Mouse (Mus musculus): ENCODE measurements around the gene Ly6g6e. TPM values are rescaled to one million over a fixed set of nuclear protein-coding genes. Genes with fewer than 3 reads are reported as not detected.
"Not testable (repeated sequence)": the region's sequence is repeated elsewhere in the genome, so short reads cannot be mapped to it uniquely, and the experiment has no call there.

Ly6g6e gene
- total RNA-seq (2021) = 1 to 10 TPM; 2.4 to 2.9 TPM
- long read RNA-seq, experiment 1, partial matches to known transcripts = 0 of 2 reads
- long read RNA-seq, experiment 1, other reads (novel, unspliced or antisense) = 0 of 2 reads
- long read RNA-seq, experiment 2, partial matches to known transcripts = 0 of 1 reads
- long read RNA-seq, experiment 2, other reads (novel, unspliced or antisense) = 1 of 1 reads

DNA sequence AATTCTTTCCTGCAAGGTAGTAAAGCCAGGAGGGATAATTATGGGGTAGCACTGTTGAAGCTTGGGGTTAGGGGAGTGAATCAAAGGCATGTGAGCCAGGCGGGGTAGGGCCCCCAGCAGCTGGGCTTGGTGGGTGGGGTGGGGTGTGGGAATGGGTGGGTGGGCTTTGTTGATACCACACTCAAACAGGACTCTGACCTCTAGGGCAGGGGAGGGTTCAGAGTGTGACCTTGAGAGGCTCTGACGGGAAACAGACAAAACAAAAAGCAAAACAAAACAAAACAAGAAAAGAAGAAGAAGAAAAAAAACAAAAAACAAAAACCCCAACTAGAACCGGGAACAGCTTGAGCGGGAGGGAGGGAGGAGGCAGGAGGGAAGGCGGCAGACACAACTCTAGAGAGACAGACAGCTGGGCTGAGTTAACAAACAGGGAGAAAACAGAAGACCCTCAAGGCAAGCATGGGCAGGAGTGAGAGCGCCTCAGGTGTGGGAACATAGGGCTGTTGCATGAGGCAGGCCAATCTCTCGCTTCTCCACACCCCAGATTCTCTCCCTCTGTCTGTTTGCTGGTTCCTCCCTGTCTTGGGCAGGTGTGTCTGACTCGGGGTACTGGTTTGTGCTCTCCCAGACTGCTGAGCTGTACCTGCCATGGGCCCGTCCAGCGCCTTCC is at the start of gene Ly6g6e:
Gene Ly6g6e, plus strand, starts transcription at position 396 of the 670 bp plus-strand sequence.
- DNase-seq (ENCODE audit: low spot score in 2 of 2) = no peak
- intact Hi-C loops (cut with DNase I) = no loop called here

DNA sequence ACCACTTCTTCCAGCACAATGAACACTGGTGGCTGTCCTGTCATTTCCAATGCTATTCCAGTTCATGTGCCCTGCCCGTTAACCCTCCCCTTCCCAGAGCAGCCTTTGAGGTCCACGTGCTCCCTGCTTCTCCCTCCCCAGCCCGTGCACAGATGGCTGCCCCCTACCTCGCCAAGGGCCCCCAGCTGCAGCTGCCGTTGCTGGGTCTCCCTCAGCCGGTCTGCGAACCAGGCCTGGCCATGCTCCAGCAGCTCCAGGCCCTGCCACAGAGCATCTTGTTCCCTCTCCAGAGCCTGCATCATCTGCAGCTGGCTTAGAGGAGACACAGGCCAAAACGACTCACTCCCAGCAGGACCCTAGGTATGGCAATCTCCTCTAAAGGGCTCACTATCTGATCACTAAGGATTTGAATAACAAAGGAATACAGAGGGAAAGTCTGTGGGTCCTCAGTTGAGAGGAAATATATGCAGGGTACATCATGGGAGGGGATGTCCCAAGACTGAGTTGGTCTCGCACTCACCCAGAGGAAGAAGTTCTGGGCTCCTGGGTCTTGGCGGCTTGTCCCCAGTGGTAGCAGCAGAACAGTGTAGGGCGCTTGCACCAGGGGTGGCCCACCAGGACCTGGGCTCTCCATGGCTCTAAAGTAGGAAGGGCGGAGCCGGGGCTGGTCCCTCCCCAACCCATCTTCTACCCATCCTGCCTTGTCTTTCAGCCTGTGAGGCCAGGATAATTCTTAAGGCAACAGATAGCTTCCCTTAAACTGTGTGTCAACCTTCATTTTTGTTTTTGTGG is 49.2 kb upstream of the Ly6g6e start, which contains the start of gene Sapcd1:
Gene Sapcd1, minus strand, starts transcription at position 740 of the 792 bp plus-strand sequence.
- DNase-seq (ENCODE audit: low spot score in 2 of 2) = peak; percentile 41 to 60
- intact Hi-C loops (cut with DNase I) = no loop called here

DNA sequence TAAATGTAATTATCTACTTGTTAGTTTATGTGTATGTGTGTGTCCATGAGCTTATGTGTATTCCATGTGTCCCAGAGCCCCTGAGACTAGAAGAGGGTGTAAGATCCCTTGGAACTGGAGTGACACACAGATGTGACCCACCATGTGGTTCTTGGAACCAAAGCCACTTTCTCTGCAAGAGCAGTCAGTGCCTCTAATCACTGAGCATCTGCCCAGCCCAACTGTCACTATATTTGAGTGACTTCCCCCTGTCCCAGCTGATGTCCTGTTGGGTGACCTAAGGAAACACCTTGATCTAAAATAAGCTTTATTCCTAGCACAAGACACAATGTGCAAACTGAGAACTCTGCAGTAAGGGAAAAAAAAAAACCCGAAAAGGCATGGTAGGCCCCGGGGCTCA is 48.4 kb upstream of the Ly6g6e start:
- DNase-seq (ENCODE audit: low spot score in 2 of 2) = no peak
- intact Hi-C loops (cut with DNase I) = no loop called here

GRCm38 (mm10) chr17:35029691-35030532 is 46.8 kb upstream of the Ly6g6e start:
- DNase-seq (ENCODE audit: low spot score in 2 of 2) = no peak
- intact Hi-C loops (cut with DNase I) = no loop called here

DNA sequence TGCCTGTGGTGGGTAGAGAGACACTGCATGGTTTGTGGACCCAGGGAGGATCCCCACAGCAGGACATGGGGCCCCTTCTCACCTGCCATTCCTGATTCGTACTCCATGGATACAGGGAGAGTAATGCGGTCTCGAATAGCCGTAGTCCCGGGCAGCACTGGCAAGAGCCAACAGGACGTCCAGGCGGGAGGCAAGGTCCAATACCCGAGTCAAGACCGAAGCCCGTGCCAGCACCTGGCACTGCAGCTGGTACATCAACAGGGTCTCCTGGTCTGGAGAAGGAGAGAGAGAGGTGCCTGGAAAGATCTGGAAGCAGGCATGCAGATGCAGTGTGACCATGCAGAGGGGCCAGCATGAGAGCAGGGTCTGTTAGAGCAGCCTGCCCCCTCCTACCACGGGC is 45.4 kb upstream of the Ly6g6e start:
- intact Hi-C loops (cut with DNase I) = no loop called here
- no peak for DNase-seq (ENCODE audit: low spot score in 2 of 2)

GRCm38 (mm10) chr17:35031880-35032279 is 44.8 kb upstream of the Ly6g6e start:
- no peak for DNase-seq (ENCODE audit: low spot score in 2 of 2)
- intact Hi-C loops (cut with DNase I) = no loop called here

DNA sequence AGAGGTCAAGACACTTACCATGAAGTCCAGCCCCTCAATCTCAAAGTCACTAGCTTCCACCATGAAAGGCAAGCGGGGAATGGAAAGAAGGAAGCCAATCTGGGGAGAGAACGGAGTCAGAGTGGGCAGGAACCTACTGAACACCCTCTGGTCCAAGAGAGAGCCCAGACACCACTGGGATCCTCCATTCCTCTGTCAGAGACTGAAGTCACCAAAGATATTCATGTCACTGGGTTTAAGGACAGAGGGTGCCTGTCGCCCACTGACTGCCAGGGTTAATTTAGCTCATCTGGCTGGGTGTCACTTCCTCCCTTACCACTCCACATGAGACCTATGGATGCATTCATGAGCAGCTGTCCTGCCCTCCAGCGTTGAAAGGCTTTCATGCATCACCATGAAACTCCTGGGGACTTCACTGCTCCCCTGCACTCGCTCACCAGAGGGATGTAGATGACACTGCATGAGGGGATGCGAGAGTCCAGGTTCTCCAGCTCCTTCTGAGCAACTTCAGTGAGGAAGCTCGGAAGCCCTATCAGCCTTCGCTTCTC is 44.3 kb upstream of the Ly6g6e start:
- no peak for DNase-seq (ENCODE audit: low spot score in 2 of 2)
- intact Hi-C loops (cut with DNase I) = no loop called here

DNA sequence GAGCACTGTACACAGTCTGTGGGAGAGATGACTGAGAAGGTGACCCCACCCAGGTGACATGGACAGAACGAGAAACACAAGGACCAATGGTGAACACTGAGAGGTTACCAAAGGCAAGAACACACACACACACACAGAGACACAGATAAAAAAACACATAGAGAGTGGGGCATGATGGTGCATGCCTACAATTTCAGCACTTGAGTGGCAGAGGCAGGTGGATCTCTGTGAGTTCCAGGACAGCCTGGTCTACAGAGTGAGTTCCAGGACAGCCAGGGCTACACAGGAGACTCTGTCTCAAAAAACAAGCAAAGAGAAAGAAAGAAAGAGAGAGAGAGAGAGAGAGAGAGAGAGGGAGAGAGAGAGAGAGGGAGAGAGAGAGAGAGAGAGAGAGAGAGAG is 43.0 kb upstream of the Ly6g6e start:
- DNase-seq (ENCODE audit: low spot score in 2 of 2); intact Hi-C loops (cut with DNase I): not testable (repeated sequence)

GRCm38 (mm10) chr17:35034896-35035295 is 41.8 kb upstream of the Ly6g6e start:
- intact Hi-C loops (cut with DNase I) = no loop called here
- no peak for DNase-seq (ENCODE audit: low spot score in 2 of 2)

GRCm38 (mm10) chr17:35039121-35039873 is 37.4 kb upstream of the Ly6g6e start:
- peak in 1 of 2 experiments; percentile 60 for DNase-seq (ENCODE audit: low spot score in 2 of 2)
- intact Hi-C loops (cut with DNase I) = no loop called here

GRCm38 (mm10) chr17:35043794-35044193 is 32.9 kb upstream of the Ly6g6e start:
- DNase-seq (ENCODE audit: low spot score in 2 of 2) = no peak
- intact Hi-C loops (cut with DNase I) = no loop called here

DNA sequence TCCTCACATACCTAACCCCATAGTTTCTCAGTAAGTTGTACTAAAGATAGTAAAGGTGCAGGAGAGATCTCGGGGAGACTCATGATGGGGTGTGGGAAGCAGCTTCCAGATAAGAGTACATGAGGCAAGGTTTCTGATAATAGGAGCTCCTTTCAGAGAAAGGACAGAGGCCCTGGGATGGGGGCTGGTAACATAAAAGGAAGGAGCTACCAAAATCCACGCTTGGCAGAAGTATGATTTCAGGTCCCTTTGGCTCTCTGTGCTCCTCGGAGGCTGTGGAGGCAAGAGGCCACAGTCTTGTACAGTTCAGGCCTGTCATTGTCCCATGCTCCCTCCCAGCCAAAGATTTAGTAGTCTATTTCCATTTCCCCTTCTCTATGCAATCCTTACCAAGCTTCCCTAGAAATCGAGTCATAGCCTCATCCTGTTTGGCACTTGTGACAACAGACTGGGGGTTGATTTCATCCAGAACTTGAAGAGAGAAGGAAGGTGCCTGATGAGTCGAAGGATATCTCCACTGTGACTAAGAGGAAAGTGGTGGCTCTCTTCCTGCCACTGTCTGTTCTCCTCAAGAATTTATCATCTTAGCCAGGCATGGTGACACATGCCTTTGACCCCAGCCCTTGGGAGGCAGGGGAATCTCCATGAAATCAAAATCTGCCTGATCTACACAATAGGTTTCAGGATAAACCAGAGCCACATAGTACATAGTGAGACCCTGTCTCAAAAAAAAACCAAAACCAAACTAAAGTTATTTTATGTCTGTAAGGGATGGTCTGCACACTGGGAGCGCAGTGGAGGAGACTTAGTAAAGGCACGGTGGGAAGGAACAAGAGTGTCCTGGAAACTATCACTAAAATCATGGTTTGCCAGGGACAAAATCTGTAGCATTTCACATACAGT is 31.5 kb upstream of the Ly6g6e start:
- intact Hi-C loops (cut with DNase I) = no loop called here
- no peak for DNase-seq (ENCODE audit: low spot score in 2 of 2)

DNA sequence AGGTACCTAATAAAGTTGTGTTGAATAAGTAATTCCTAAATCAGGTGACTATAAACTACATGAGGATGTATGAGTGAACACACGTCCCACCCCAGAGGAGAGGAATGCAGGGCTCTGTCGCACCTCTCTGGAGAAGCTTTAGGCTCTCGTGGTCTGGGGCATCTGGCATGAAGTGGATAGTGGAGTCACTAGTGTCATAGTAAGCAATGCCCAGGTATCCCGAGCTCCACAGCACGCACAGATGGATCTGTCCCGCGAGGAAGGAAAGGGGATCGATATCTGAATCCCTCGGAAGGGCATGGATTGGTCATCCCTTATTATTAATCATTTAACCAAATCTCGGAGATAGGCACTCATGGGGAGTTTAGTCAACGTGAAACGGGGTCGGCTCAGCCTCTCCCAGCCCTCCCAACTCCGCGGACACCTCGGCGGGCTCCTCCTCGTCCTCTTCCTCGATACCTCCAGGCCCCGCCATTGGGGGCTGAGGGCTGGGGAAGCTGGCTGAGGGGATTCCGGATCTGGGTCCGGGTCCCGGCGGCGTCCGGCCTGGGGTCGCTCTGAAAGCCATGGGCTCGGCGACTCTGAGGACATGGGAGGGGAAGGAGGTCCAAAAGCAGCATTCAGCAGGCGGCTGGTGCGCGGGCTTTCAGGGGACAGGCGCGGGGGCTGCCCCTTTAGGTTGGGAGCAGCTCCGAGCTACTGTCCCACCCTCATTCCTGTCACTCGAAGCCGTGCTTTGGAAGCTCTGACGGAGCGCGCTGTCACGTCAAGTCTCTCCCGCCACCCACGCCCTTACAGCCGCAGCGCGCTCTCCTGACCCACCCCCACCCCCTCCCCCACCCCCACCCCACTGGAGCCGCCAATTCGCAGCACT is 30.7 kb upstream of the Ly6g6e start:
- no peak for DNase-seq (ENCODE audit: low spot score in 2 of 2)
- intact Hi-C loops (cut with DNase I) = no loop called here

GRCm38 (mm10) chr17:35046681-35047455 is 29.8 kb upstream of the Ly6g6e start, which contains the start of gene Msh5:
Gene Msh5 (minus strand): TSS chr17:35046745.
- intact Hi-C loops (cut with DNase I) = no loop called here
- DNase-seq (ENCODE audit: low spot score in 2 of 2) = peak; percentile 94 to 97

GRCm38 (mm10) chr17:35047688-35048087 is 29.0 kb upstream of the Ly6g6e start:
- no peak for DNase-seq (ENCODE audit: low spot score in 2 of 2)
- intact Hi-C loops (cut with DNase I) = no loop called here

Measured in left cerebral cortex, postnatal 14 days (tissue).